Mouse (Mus musculus) lung, embryonic 15.5 days (tissue): ENCODE results near the gene Car5a. TPM values are rescaled to one million over a fixed set of nuclear protein-coding genes. Genes with fewer than 3 reads are reported as not detected.

Experiments used
- ATAC-seq: fragments of 200-750 bp; cut with Nextera tagmentation; 2 replicates; pipeline ENCODE4 v1.8.0; 2017; ENCODE audit warnings: moderate number of reproducible peaks, borderline replicate concordance; ENCODE audit not compliant: low FRiP score, low TSS enrichment; ENCODE audit errors: extremely low read depth
- H3K27ac ChIP-seq: fragments of 300-500 bp; sonication (generic); 2 replicates; pipeline ENCODE4 v1.5.1; 2015; ENCODE audit warnings: moderate library complexity, mild to moderate bottlenecking, inconsistent platforms
- H3K27me3 ChIP-seq: fragments of 300-500 bp; sonication (generic); 2 replicates; pipeline ENCODE4 v1.6.1; 2015; ENCODE audit warnings: inconsistent platforms
- H3K36me3 ChIP-seq: fragments of 300-500 bp; sonication (generic); 2 replicates; pipeline ENCODE4 v1.6.1; 2015; ENCODE audit warnings: inconsistent platforms
- H3K4me1 ChIP-seq: fragments of 300-500 bp; sonication (generic); 2 replicates; pipeline ENCODE4 v1.6.1; 2015; ENCODE audit warnings: inconsistent platforms
- H3K4me2 ChIP-seq: fragments of 300-500 bp; sonication (generic); 2 replicates; pipeline ENCODE4 v1.6.1; 2015; ENCODE audit warnings: inconsistent platforms, mild to moderate bottlenecking, moderate library complexity
- H3K4me3 ChIP-seq: fragments of 300-500 bp; sonication (generic); 2 replicates; pipeline ENCODE4 v1.5.1; 2015; ENCODE audit warnings: mild to moderate bottlenecking, inconsistent platforms
- H3K9ac ChIP-seq: fragments of 300-500 bp; sonication (generic); 2 replicates; pipeline ENCODE4 v1.6.1; 2015; ENCODE audit warnings: inconsistent platforms
- H3K9me3 ChIP-seq: fragments of 300-500 bp; sonication (generic); 2 replicates; pipeline ENCODE4 v1.6.1; 2016; ENCODE audit warnings: inconsistent platforms
- WGBS: fragments of 180-500 bp; shearing (Covaris S2); methylation state at CpG from one replicate; pipeline ENCODE4 v1.1.7; 2015; 5-methylcytosine and 5-hydroxymethylcytosine counted together
- polyA plus RNA-seq: library from polyadenylated mRNA; unstranded; fragments of >200 nt; fragmentation: Nextera tagmentation; extraction: Ambion mirVana; gene quantifications from 2 replicates; pipeline ENCODE4 v1.2.1, GENCODE M21; 2015

The Car5a gene
- polyA plus RNA-seq, 1 experiment from 2014 or later, result not detected

DNA sequence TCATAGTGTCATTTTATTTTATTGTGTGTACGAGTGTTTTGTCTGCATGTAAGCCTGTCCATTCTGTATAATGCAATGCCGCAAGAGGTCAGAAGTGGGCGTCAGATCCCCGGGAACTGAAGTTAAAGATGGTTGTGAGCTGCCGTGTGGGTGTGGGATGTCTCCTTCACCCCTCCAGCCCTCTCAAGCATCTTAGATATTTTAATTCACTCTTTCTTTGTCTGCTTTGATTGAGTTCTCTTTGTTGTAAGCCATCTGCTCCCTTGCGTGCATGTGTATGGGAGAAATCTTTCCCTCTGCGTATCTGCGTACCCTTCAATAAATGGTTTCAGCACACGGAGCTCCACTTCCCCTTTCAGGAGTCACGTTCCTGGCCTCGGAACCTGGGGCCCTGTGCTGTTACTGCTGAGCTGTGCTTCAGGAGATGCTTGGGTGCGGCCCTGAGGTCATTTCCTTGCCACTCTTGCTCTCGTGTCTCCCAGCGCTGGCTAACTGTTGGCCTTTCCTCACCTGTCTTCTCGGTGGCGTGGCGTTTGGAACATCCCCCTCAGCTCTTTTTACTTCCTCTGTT is 26.9 kb upstream of the Car5a start:
- no peak overlapping the region for H3K4me3 ChIP-seq
- no peak overlapping the region for H3K9ac ChIP-seq
- WGBS, result 63% methylated on average over 17 of the region's 17 CpGs
- ATAC-seq, result no peak
- no peaks in the 10 kb centered on the region for H3K27me3 ChIP-seq
- peaks cover 30% of the 10 kb centered on the region; the same call in 1 of the 2 replicates for H3K4me1 ChIP-seq
- no peaks in the 10 kb centered on the region for H3K9me3 ChIP-seq
- no peak overlapping the region for H3K4me2 ChIP-seq
- H3K36me3 ChIP-seq, result peaks cover 29% of the 10 kb centered on the region
- H3K27ac ChIP-seq, result no peak overlapping the region

DNA sequence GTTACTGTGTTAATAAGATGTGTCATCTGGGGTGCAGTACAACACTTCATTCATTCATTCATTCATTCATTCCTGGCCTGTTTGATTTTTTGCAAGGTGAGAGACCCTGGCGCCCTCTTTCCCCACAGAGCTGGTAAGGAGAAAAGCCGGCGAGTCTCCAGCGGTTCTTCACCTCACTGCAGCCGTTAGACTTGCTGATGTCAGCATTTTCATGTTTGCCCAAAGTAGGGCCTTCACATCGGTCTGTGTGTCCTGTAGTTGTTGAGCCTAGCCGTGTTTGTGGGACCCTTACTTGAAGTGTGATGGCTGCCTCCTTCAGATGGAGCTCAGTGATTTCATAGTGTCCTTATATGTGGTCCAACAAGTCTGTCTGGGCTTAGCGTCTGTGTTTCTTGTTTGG is 25.5 kb upstream of the Car5a start:
- Histone ChIP-seq H3K9me3 (no peaks in the 10 kb centered on the region), H3K4me3 (no peak overlapping the region), H3K4me2 (no peak overlapping the region), H3K9ac (no peak overlapping the region), H3K27me3 (no peaks in the 10 kb centered on the region), H3K27ac (no peak overlapping the region), H3K36me3 (peaks cover 16% of the 10 kb centered on the region), H3K4me1 (peaks cover 34% of the 10 kb centered on the region; the same call in 1 of the 2 replicates)
- WGBS, result 65% methylated on average over 8 of the region's 8 CpGs
- ATAC-seq, result no peak

DNA sequence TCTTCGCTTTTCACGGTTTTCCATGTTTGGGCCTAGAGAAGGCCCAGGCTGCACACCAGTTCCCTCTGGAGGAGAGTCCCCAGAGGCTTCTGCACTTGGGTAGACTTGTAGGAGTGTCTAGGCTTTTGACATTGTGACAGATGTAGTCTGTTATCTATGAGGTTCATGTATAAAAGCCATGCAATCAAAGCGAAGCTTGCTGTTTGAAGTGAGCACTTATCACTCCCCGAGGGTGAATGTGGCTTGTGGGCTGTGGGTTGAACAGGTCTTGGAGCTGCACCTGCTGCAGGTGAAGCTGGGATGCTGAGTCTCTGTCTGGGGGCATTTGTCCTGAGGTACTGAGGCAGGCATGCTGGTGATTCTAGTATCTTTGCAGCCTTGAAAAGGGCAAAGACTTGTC is 23.8 kb upstream of the Car5a start:
- H3K4me3 ChIP-seq, result no peak overlapping the region
- no peak overlapping the region for H3K4me2 ChIP-seq
- WGBS, result 50% methylated on average over 4 of the region's 4 CpGs
- ATAC-seq, result no peak
- no peak overlapping the region for H3K27ac ChIP-seq
- H3K9me3 ChIP-seq, result no peaks in the 10 kb centered on the region
- peaks cover 34% of the 10 kb centered on the region; the same call in 1 of the 2 replicates for H3K4me1 ChIP-seq
- no peaks in the 10 kb centered on the region for H3K36me3 ChIP-seq
- no peak overlapping the region for H3K9ac ChIP-seq
- H3K27me3 ChIP-seq, result no peaks in the 10 kb centered on the region

DNA sequence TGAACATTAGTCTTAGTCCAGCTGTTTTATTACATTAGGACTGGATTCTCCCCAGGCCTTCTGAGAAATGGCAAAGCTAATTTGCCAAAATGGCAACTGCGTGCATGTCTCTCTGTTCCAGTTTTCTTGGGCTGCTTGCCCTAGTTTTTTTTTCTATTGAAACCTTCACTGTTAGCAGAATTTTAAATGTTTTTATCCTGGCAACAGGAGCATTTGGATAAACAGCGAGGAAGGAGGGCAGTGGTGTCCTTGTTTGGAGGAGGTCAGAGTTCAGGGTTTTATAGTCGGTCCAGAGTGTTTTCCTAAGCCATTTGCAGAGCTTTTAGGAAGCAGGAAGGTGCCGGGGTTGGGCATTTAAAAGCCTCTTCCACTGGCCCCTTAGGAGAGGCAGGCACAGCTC is 23.3 kb upstream of the Car5a start:
- H3K27me3 ChIP-seq, result no peaks in the 10 kb centered on the region
- no peaks in the 10 kb centered on the region for H3K36me3 ChIP-seq
- WGBS, result 48% methylated on average over 4 of the region's 4 CpGs
- no peaks in the 10 kb centered on the region for H3K9me3 ChIP-seq
- H3K4me3 ChIP-seq, result no peak overlapping the region
- no peak overlapping the region for H3K9ac ChIP-seq
- no peak for ATAC-seq
- H3K27ac ChIP-seq, result no peak overlapping the region
- peaks cover 34% of the 10 kb centered on the region; the same call in 1 of the 2 replicates for H3K4me1 ChIP-seq
- H3K4me2 ChIP-seq, result no peak overlapping the region

DNA sequence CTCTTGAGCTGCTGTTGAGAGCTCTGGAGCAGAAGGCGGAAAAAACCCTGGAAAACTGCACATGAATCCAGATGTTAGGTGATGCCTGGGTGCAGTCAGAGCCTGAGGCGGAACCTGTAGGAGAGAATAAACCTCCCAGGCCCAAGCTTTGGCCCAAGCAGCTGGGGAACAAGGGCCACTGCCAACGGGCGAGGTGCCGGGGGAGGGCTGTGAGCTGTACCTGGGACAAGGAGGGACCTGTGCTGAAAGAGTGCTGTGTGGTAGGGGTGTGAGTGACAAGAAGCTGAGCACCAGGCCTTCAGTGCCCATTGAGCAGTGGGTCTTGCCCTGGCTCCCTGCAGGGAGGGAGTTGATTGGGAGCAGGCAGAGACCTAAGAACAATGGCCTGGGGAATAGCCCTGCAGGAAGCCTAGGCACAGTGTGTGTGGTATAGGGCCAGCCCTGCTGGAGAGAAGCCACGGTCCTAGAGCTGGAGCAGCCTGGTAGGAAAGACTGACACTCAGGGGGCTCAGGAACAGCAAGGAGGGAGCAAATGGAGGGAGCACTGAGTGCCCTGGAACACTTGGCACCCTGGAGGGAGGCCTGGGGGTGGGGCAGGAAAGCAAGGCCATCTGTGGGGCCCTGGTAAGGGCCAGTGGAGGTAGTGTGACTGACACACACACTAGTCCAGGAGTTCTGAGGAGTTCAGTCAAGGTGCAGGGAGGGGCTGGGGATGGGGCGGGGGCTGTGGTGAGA is 22.2 kb upstream of the Car5a start:
- Histone ChIP-seq H3K9ac (no peak overlapping the region), H3K36me3 (no peaks in the 10 kb centered on the region), H3K4me3 (no peak overlapping the region), H3K27ac (no peak overlapping the region), H3K27me3 (no peaks in the 10 kb centered on the region), H3K4me2 (no peak overlapping the region), H3K9me3 (no peaks in the 10 kb centered on the region), H3K4me1 (peaks cover 34% of the 10 kb centered on the region; the same call in 1 of the 2 replicates)
- WGBS, result 63% methylated on average over 7 of the region's 7 CpGs
- ATAC-seq, result no peak

DNA sequence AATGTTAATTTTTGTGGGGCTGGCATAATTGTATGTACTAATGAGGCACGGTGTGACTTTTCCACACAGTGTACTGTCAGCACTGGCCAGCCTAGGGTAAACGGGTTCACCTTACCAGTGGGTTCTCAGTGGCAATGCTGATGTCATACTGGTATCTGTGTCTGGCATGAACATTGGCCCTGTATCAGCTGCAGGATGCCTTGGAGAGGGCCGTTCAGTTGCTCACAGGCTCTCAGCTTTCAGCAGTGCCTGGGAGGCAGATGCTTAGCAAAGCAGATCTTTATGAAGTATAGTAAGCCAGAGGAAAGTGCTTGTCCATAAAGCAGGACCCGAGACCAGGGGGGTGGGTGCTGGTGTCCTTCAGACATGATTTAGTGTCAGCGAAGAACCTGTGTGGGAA is 21.4 kb upstream of the Car5a start:
- no peak overlapping the region for H3K4me3 ChIP-seq
- H3K4me1 ChIP-seq, result peaks cover 31% of the 10 kb centered on the region; the same call in 1 of the 2 replicates
- H3K36me3 ChIP-seq, result no peaks in the 10 kb centered on the region
- no peak overlapping the region for H3K9ac ChIP-seq
- no peak overlapping the region for H3K4me2 ChIP-seq
- ATAC-seq, result no peak
- 56% methylated on average over 5 of the region's 5 CpGs for WGBS
- no peak overlapping the region for H3K27ac ChIP-seq
- no peaks in the 10 kb centered on the region for H3K9me3 ChIP-seq
- H3K27me3 ChIP-seq, result no peaks in the 10 kb centered on the region

DNA sequence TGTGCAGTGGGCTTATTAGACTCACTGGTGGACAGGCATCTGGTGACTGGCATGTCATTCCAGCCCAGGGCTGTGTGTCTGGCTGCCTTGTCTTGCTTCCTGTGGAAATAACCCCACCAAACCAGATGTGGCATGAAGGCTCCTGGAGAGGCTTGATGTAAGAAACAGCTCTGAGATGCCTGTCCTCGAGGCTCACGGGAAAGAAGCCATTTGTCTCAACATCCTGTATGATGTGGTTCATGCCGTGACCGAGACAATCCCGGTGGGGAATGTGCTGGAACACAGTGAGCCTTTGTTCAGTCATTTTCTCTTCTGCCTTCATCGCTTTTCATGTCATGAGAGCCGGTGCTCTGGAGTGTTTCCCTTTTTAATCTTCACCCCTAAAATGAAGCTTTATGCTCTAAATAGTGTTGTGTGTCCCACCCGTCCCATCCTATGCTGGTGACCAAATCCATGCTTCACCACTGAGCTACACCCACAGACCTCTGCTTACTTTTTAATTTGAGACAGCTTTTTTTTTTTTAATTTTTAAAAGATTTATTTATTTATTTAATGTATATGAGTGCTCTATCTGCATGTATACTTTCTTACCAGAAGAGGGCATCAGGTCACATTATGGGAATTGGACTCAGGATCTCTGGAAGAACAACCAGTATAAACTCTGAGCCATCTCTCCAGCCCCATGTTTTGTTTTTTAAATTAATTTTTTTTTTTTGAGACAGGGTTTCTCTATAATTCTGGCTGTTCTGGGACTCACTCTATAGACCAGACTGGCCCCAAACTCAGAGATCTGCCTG is 20.2 kb upstream of the Car5a start:
- Histone ChIP-seq H3K36me3 (no peaks in the 10 kb centered on the region), H3K9ac (no peak overlapping the region), H3K27ac (no peak overlapping the region), H3K4me1 (peaks cover 25% of the 10 kb centered on the region; the same call in 1 of the 2 replicates), H3K4me2 (no peak overlapping the region), H3K27me3 (no peaks in the 10 kb centered on the region), H3K9me3 (no peaks in the 10 kb centered on the region), H3K4me3 (no peak overlapping the region)
- WGBS, result 74% methylated on average over 8 of the region's 8 CpGs
- no peak for ATAC-seq

DNA sequence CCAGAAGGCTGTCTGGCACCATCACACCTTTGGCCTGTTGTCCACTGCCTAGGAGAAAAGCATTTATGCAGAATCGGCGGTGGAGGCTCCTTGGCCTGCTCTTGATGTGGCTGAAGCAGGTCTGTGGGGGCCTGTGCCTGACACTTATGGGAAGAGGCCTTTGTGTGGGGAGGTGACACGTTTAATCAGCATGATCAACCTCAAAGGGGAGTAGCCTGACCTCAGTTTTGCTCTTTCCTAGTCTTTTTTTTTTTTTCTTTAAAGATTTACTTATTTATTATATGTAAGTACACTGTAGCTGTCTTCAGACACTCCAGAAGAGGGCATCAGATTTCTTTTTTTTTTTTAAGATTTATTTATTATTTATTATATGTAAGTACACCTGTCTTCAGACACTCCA is 18.2 kb upstream of the Car5a start:
- H3K27ac ChIP-seq, result no peak overlapping the region
- WGBS, result 71% methylated on average over 3 of the region's 3 CpGs
- no peak for ATAC-seq

DNA sequence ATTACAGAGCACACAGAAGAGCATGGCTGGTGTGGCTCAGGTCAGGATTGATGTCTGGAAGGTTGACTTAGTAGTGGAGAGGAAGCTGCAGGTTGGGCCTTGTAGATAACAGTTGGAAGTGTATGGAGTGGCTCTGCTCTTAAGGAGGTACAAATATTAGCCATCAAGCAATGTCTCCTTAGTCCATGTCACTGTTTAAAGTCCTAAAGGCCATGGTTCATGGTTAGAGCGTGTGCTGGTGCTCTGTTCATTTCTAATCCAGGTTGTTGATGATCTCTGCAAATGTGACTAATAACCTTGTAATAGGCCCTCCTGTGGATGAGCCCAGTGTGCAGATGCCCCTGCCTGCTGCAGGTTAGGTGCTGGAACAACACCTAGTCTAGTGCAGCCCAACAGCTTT is 13.7 kb upstream of the Car5a start:
- Histone ChIP-seq H3K36me3 (peaks cover 23% of the 10 kb centered on the region; the same call in 1 of the 2 replicates), H3K27ac (no peak overlapping the region), H3K9ac (no peak overlapping the region), H3K4me3 (no peak overlapping the region), H3K4me2 (no peak overlapping the region), H3K4me1 (peaks cover 9% of the 10 kb centered on the region), H3K9me3 (no peaks in the 10 kb centered on the region), H3K27me3 (no peaks in the 10 kb centered on the region)
- no peak for ATAC-seq
- WGBS, result 85% methylated on average over 1 of the region's 1 CpGs

More for the DNA sequence above, 18.2 kb upstream of the Car5a start:
- Histone ChIP-seq H3K9me3 (no peaks in the 10 kb centered on the region), H3K9ac (no peak overlapping the region), H3K4me1 (peaks cover 18% of the 10 kb centered on the region; the same call in 1 of the 2 replicates), H3K4me2 (no peak overlapping the region), H3K27me3 (no peaks in the 10 kb centered on the region), H3K4me3 (no peak overlapping the region), H3K36me3 (no peaks in the 10 kb centered on the region)

DNA sequence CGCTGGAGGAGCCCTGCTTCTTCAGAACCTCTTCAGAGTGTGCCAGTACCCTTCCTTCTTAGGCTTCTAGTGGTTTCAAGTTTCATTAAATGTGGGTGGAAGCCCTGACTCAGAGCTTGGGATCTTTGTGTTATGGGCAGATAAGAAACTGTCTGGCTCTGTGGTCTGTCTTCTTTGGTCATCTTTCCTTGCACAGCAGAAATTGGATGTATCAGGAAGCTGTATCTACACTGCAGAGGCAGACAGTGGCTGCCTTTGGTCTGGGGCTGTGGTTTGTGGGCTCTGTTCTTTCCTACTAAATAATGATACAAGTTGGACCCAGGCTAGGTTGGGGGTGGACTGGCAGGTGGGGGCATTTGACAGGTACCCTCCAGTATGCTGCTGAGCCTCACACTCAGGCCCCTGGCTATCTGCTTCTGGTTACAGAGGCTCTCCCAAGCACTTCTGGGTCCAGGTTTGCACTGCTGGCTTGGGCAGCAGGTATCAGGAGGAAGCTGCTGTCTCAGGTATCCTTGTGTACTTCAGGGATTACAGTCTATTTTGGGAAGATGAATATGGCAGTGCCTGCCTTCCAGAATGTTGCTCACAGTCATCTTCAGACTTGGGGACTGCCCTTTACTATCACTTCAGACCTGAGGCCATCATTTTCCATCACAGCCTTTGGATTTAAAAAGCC is 11.3 kb upstream of the Car5a start:
- no peak for ATAC-seq
- Histone ChIP-seq H3K4me2 (no peak overlapping the region), H3K27me3 (no peaks in the 10 kb centered on the region), H3K27ac (no peak overlapping the region), H3K4me1 (peaks cover 26% of the 10 kb centered on the region), H3K9me3 (no peaks in the 10 kb centered on the region), H3K4me3 (no peak overlapping the region), H3K9ac (no peak overlapping the region), H3K36me3 (peaks cover 26% of the 10 kb centered on the region; the same call in 1 of the 2 replicates)
- WGBS, result 61% methylated on average over 1 of the region's 1 CpGs

DNA sequence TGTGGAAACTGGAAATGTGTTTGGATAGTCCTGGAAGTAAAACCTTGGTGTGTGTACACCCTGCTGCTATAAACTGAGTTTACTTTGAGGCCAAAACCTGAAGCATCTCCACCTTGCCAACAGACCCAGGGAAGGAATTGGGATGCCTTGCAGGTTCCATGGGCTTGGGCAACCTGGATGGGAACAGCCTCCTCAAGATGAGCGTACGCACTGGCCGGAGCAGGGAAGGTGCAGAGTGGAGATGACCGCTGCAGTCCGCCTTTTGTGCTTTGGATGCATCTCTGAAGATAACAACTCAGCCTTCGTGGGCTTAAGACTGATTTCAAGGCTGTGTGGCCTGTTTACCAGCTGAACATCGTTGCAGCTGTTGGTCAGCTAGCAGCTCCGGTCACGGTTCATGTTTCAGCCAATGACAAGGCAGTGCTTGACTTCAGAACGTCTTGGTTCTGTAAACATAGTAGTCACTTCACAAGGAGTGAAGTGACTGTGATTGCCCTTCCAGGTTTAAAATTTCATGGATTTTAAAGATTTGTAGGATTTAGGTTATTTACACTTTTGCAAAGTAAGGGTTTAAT is 10.4 kb upstream of the Car5a start:
- WGBS, result 56% methylated on average over 10 of the region's 10 CpGs
- Histone ChIP-seq H3K27me3 (no peaks in the 10 kb centered on the region), H3K4me2 (no peak overlapping the region), H3K4me1 (peaks cover 26% of the 10 kb centered on the region), H3K36me3 (peaks cover 26% of the 10 kb centered on the region; the same call in 1 of the 2 replicates), H3K9ac (no peak overlapping the region), H3K9me3 (no peaks in the 10 kb centered on the region), H3K27ac (no peak overlapping the region), H3K4me3 (no peak overlapping the region)
- ATAC-seq, result no peak
